Mouse (Mus musculus): ENCODE measurements at regions not wholly inside any gene's neighbourhood (a gene's known extent, or its start where the extent isn't known, plus 50 kb on each side); places are given as distances from the start of the nearest gene placed in this dataset.
A peak's percentile ranks its signal among the peaks of the same experiment; 100 is the strongest.

DNA sequence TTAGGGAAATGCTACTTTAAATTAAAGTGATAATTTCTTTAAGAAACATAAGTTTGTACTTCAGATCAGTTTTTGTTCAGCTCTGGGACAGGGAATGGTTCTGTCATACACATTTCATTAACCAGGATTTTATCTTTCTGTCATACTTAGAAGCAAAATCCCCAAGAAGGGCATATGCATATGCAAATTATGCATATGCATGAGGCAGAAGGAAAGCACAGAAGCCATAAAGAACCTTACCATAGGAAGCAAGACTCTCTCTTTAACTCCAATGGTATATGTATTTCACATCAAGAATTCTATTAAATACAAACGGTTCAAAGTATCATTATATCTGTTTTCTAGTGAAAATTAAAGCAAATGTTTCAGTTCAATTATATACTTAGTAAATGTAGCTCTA, 381.5 kb downstream of the Kcnj3 start:
- no peak for DNase-seq

DNA sequence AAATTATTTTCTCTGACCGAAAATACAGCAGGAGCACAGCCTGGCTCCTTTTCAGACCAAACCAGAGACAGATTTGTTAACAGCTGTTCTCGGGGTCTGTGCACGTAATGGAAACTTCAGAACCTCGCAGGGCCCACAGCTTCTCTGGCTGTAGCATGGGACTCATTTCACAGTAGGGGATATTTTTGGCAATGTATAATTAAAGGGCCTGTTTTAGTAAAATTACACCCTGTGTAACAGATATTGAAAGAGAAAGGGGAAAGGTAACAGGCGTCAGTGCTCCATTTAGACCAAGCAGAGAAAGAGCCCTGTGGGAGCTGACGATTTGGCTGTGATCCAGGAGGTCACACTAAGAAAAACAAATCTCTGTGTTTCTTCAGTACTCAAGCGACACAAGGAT, 382.4 kb downstream of the Kcnj3 start:
- no peak for DNase-seq

DNA sequence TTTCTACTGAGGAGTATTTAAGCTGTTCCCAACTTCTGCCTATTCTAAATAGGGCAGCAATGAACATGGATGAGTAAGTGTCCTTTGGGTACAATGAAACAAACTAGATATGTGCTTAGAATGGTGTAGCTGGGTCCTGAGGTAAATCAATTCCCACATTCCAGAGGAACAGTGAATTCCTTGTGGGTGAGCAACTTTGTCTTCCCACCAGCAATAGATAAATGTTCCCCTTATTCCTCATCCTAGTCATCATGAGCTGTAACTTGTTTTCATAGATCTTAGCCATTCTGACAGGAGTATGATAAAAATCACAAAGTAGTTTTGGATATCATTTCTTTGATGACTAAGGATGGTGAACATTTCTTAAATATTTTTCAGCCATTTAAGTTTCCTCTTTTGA, 387.0 kb downstream of the Kcnj3 start:
- no peak for DNase-seq

DNA sequence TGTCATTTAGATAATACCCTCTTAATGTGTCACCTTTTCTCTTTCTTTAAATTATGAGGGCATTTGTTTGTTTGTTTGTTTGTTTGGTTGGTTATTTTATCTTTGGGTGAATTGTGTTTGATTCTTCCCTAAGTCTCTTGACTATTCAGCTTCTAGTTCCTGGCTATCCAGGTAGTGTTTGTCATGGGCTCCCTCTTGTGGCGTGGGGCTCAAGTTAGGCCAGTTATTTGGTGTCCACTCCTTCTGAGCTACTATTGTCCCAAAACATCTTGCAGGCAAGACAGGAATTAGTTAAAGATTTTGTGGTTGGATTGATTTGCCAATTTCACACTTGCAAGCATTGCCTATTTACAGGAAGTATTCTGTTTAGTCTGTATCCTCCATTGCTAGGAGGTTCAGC, 405.8 kb downstream of the Kcnj3 start:
- peak in 1 of 2 experiments; percentile 39 for DNase-seq

DNA sequence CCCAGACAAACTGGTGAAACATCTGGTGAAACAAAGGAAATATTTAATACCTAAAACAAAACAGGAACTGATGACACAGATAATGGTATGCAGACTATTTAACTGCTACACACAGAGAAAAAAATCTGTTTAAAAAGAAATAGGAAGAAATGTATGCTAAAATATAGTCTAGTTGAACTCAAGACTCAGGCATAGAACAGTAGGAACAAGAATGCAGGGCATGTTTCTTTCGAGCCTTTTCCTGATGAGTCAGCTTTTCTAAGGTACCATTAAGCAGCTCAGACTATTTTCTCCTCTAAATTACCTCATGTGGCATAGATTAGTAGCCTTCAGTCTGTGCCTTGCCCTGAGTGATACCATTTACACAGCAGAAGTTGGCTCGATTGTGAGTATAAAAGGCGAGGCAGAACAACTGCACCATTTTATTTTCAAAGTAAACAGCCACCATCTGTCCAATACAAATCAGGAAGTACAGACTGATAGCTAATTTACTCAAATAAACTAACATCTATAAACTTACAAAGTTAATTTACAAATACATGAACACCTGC, 411.1 kb downstream of the Kcnj3 start:
- DNase-seq = no peak

DNA sequence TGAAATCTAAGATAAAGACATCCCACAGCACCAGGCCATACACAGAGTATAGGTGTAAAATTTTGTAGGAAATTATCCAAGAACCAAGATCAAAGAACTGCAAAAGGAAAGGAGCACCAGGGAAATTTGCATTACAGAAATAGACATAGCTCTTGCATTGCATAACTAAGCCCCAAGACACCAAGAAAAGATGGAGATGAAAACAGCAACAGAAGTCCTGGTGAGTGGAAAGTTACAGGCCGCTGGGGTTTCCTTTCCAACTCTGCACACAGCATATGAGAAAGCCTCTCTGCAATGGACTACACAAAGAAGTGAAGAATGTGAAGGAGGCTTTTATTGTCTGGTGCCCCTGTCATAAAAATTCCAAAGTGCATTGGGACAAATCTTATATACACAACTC, 426.7 kb downstream of the Kcnj3 start:
- no peak for DNase-seq

DNA sequence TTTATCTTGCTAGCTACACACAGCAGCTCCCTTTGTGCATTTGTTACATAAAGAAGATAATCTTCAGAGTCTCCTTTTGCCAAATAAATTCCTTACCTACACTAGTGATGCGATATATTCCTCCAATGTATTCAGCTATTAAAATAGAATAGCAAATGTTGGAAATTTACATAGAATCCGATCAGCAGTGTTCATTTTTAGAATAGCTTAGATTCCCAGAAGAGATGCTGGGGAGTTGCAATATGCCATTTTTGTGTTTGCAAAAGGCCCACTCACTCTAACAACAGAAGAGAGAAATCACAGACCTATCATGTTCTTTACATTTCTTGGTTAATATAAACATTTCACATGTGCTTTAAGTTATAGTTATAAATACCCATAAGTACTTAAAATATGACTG, 454.2 kb downstream of the Kcnj3 start:
- DNase-seq = no peak

DNA sequence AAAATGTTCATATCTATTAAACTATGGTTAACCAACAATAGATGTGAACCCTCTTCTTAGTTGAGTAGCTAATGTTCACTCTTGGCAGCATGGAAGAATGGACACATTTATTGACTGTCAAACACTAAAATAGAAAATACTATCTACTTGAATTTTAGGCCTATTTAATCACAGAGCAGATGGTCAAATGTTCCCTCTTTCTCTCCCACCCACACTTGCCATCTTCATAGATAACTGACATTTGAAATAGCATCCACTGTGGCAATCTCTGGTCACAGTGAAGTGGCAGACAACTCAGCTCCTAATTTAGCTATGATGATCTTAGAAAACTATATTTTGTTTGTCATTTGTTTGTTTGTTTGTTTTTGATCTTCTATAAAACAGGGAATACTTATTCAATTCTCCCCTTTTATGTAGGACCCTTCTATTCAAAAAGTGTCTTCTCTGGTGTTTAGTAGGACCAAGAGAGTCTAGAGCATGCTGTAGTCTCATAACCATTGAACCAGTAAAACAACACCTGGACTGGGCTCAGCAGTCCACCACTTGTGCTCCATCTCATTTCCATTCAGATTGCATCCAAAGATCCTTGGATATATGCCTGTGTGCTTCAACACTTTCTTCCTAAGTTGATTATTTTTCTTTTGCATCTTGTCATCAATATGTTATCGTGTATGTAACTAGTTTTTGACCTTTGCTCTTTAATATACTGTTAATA, 457.2 kb downstream of the Kcnj3 start:
- no peak for DNase-seq

DNA sequence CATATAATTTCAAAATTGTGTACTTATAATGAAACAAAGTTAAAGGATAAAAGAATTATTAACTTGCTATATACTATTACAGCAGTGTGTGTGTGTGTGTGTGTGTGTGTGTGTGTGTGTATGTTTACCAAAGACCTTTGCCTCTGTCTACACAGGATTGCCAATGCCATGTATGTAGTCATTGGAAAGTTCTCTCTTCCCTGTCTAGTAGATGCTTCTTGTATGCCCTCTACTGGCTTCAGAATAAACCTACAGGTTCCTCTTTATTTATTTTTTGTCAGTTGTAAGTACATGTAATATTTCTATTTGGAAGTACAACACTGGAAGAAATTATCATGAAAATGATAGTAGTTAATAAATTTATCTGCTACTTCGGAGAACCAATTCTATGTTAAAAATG, 484.5 kb downstream of the Kcnj3 start:
- no peak for DNase-seq

Measured in kidney, adult 8-10 months (tissue).